Mouse (Mus musculus): ENCODE measurements around the gene Hibch. TPM values are rescaled to one million over a fixed set of nuclear protein-coding genes. Genes with fewer than 3 reads are reported as not detected.

The Hibch gene
- polyA plus RNA-seq (2014; fragmentation: Nextera tagmentation; extraction: Ambion mirVana) = 26.2 and 31.0 TPM in 2 replicates

GRCm38 (mm10) chr1:52844782-52845665 lies at the start of gene Hibch:
TSS of gene Hibch (plus strand) at chr1:52844929.
- H3K27ac ChIP-seq (replicated peaks; ENCODE audit: low read depth, low read length) = no peak within 1 kb of the TSS
- H3K4me3 ChIP-seq (ENCODE audit: low read depth, low read length) = peak within 1 kb of the TSS; percentile 37
- H3K9me3 ChIP-seq (replicated peaks; ENCODE audit: control insufficient read depth, low read length) = no peaks in the 10 kb centered on the region
- H3K4me2 ChIP-seq (ENCODE audit: low read depth, low read length) = peak within 1 kb of the TSS; percentile 59
- no peaks in the 10 kb centered on the region for H3K4me1 ChIP-seq (ENCODE audit: control insufficient read depth, insufficient read depth, low read length)
- no peaks in the 10 kb centered on the region for H3K27me3 ChIP-seq (ENCODE audit: control insufficient read depth, insufficient read depth, low read length)
- peak within 1 kb of the TSS; percentile 71 for H3K9ac ChIP-seq (replicated peaks; ENCODE audit: low read length)
- ATAC-seq (replicated peaks; ENCODE audit: insufficient number of reproducible peaks, low FRiP score, low TSS enrichment, low read depth) = peak; percentile 100
- DNase-seq (ENCODE audit: low spot score) = peak; percentile 99
- WGBS = 3% methylated on average over 45 of the region's 45 CpGs
- H3K36me3 ChIP-seq (replicated peaks; ENCODE audit: control insufficient read depth, insufficient read depth, low read depth, low read length) = no peaks in the 10 kb centered on the region

DNA sequence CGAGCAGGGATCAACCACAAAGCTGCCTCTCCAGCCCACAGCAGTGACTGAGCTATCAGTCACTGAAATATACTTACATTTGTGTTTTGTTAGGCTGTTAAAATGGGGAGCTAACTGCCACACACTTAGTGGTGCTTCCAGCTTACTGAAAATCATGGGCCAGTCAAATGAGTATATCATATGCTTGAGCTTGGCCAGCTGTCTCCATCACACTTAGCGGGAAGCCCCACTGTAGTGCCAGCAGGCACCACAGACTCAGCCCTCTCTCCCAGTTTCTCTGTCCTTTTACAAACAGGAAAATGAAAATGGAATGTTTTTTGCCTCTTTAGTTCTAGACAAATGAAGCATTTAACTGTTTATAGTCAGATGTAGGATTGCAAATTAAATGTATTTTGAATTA lies 48.8 kb upstream of the Hibch start:
- Histone ChIP-seq H3K4me1 (ENCODE audit: control insufficient read depth, insufficient read depth, low read length) (no peaks in the 10 kb centered on the region), H3K27me3 (ENCODE audit: control insufficient read depth, insufficient read depth, low read length) (no peaks in the 10 kb centered on the region), H3K4me3 (ENCODE audit: low read depth, low read length) (no peak overlapping the region), H3K9ac (replicated peaks; ENCODE audit: low read length) (no peak overlapping the region), H3K9me3 (replicated peaks; ENCODE audit: control insufficient read depth, low read length) (no peaks in the 10 kb centered on the region), H3K4me2 (ENCODE audit: low read depth, low read length) (no peak overlapping the region), H3K36me3 (replicated peaks; ENCODE audit: control insufficient read depth, insufficient read depth, low read depth, low read length) (no peaks in the 10 kb centered on the region), H3K27ac (replicated peaks; ENCODE audit: low read depth, low read length) (no peak overlapping the region)
- no peak for ATAC-seq (replicated peaks; ENCODE audit: insufficient number of reproducible peaks, low FRiP score, low TSS enrichment, low read depth)
- 82% methylated on average over 2 of the region's 2 CpGs for WGBS
- DNase-seq (ENCODE audit: low spot score) = no peak

DNA sequence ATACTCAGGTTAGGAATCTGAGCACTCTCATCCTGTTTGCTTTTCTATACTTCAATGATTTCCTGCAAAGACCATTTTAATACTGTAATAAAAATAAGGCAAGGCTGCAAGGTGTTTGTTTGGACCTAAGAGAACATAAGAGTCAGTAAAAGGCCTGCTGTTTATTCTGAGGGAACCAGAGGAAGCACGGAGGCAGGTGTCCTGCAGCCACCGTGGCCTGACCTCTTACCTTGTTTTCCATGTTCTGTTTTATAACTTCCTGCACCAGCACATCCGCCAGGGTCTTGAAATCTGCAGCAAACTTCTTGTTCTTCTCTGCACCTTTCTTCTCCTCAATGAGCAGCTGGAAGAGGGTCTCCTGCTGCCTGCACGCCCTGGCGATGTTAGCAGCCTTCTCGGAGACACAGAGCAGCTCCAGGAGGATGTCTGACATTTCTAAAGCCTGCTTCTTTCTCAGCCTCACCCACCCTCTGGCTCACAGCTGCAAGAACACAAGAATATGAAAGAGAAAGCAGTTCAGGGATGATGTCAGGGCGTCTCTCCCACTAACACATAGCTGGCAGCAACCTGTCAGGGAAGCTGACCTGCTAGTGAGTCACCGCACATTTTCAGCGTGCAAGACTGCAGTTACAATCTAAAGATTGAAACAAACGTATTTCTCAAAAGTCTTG lies 45.5 kb upstream of the Hibch start:
- no peaks in the 10 kb centered on the region for H3K27me3 ChIP-seq (ENCODE audit: control insufficient read depth, insufficient read depth, low read length)
- no peak overlapping the region for H3K4me3 ChIP-seq (ENCODE audit: low read depth, low read length)
- no peaks in the 10 kb centered on the region for H3K36me3 ChIP-seq (replicated peaks; ENCODE audit: control insufficient read depth, insufficient read depth, low read depth, low read length)
- no peak overlapping the region for H3K9ac ChIP-seq (replicated peaks; ENCODE audit: low read length)
- H3K27ac ChIP-seq (replicated peaks; ENCODE audit: low read depth, low read length) = no peak overlapping the region
- no peaks in the 10 kb centered on the region for H3K4me1 ChIP-seq (ENCODE audit: control insufficient read depth, insufficient read depth, low read length)
- no peak overlapping the region for H3K4me2 ChIP-seq (ENCODE audit: low read depth, low read length)
- DNase-seq (ENCODE audit: low spot score) (no peak), ATAC-seq (replicated peaks; ENCODE audit: insufficient number of reproducible peaks, low FRiP score, low TSS enrichment, low read depth) (no peak)
- WGBS = 86% methylated on average over 10 of the region's 10 CpGs
- no peaks in the 10 kb centered on the region for H3K9me3 ChIP-seq (replicated peaks; ENCODE audit: control insufficient read depth, low read length)

DNA sequence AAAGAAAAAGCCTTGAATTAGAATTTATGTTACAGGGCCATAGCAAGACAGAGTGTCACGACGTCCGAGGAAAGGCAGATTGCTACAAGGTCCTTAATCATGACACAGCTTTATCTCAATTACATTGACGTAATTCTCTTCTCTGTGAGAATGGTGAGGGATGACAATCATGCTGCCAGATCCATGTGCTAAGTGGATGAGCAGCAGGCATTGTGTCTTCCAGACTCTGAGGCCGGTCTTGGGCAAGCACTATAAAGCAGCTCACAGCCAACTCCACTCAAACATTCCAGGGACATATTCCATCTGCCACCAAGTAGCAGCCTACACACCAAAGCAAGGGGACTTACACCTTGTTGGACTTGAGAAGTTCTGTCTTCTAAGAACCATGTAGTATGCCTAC lies 45.0 kb upstream of the Hibch start:
- no peaks in the 10 kb centered on the region for H3K4me1 ChIP-seq (ENCODE audit: control insufficient read depth, insufficient read depth, low read length)
- H3K27me3 ChIP-seq (ENCODE audit: control insufficient read depth, insufficient read depth, low read length) = no peaks in the 10 kb centered on the region
- no peak overlapping the region for H3K9ac ChIP-seq (replicated peaks; ENCODE audit: low read length)
- H3K9me3 ChIP-seq (replicated peaks; ENCODE audit: control insufficient read depth, low read length) = no peaks in the 10 kb centered on the region
- 90% methylated on average over 5 of the region's 5 CpGs for WGBS
- ATAC-seq (replicated peaks; ENCODE audit: insufficient number of reproducible peaks, low FRiP score, low TSS enrichment, low read depth) (no peak), DNase-seq (ENCODE audit: low spot score) (no peak)
- no peak overlapping the region for H3K27ac ChIP-seq (replicated peaks; ENCODE audit: low read depth, low read length)
- no peak overlapping the region for H3K4me2 ChIP-seq (ENCODE audit: low read depth, low read length)
- no peak overlapping the region for H3K4me3 ChIP-seq (ENCODE audit: low read depth, low read length)
- H3K36me3 ChIP-seq (replicated peaks; ENCODE audit: control insufficient read depth, insufficient read depth, low read depth, low read length) = no peaks in the 10 kb centered on the region

GRCm38 (mm10) chr1:52800340-52800740 lies 44.4 kb upstream of the Hibch start:
- Histone ChIP-seq H3K4me1 (ENCODE audit: control insufficient read depth, insufficient read depth, low read length) (no peaks in the 10 kb centered on the region), H3K9me3 (replicated peaks; ENCODE audit: control insufficient read depth, low read length) (no peaks in the 10 kb centered on the region), H3K9ac (replicated peaks; ENCODE audit: low read length) (no peak overlapping the region), H3K27me3 (ENCODE audit: control insufficient read depth, insufficient read depth, low read length) (no peaks in the 10 kb centered on the region), H3K4me2 (ENCODE audit: low read depth, low read length) (no peak overlapping the region), H3K4me3 (ENCODE audit: low read depth, low read length) (no peak overlapping the region), H3K27ac (replicated peaks; ENCODE audit: low read depth, low read length) (no peak overlapping the region), H3K36me3 (replicated peaks; ENCODE audit: control insufficient read depth, insufficient read depth, low read depth, low read length) (no peaks in the 10 kb centered on the region)
- no peak for ATAC-seq (replicated peaks; ENCODE audit: insufficient number of reproducible peaks, low FRiP score, low TSS enrichment, low read depth)
- no peak for DNase-seq (ENCODE audit: low spot score)
- WGBS = 66% methylated on average over 3 of the region's 3 CpGs

- Histone ChIP-seq H3K4me3 (ENCODE audit: low read depth, low read length) (no peak overlapping the region), H3K27ac (replicated peaks; ENCODE audit: low read depth, low read length) (no peak overlapping the region), H3K4me2 (ENCODE audit: low read depth, low read length) (no peak overlapping the region), H3K4me1 (ENCODE audit: control insufficient read depth, insufficient read depth, low read length) (no peaks in the 10 kb centered on the region), H3K9ac (replicated peaks; ENCODE audit: low read length) (no peak overlapping the region), H3K9me3 (replicated peaks; ENCODE audit: control insufficient read depth, low read length) (no peaks in the 10 kb centered on the region), H3K27me3 (ENCODE audit: control insufficient read depth, insufficient read depth, low read length) (no peaks in the 10 kb centered on the region), H3K36me3 (replicated peaks; ENCODE audit: control insufficient read depth, insufficient read depth, low read depth, low read length) (no peaks in the 10 kb centered on the region)
- DNase-seq (ENCODE audit: low spot score) (no peak), ATAC-seq (replicated peaks; ENCODE audit: insufficient number of reproducible peaks, low FRiP score, low TSS enrichment, low read depth) (no peak)
- WGBS = 86% methylated on average over 5 of the region's 5 CpGs
Measured at GRCm38 (mm10) chr1:52801651-52802050, 43.1 kb upstream of the Hibch start.

DNA sequence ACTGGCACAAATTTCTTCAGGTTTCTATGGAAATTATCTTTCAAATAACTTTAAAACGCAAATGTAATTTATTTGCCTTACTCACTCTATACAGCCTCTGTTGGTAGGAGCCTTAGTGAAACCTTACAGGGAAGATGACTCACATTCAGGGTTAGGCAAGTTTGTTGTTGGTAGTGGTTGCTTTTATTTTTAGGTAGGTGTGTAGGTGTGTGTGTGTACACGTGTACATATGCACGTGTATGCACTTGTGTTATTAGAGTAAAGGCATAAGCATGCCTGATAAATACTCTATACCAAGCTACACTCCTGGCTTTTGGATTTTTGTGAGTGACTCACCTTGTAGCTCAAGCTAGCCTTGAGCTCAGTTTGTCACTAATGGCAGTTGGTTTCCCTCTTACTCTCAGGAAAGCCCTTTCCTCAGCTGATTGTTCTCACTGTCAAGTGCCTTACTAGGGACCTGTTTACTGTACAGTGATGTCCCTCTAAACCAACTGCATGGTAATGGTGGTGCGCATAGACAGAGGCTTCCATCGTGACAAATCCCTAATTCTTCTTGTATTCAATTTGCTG lies 42.2 kb upstream of the Hibch start:
- 89% methylated on average over 5 of the region's 5 CpGs for WGBS
- Histone ChIP-seq H3K9ac (replicated peaks; ENCODE audit: low read length) (no peak overlapping the region), H3K9me3 (replicated peaks; ENCODE audit: control insufficient read depth, low read length) (no peaks in the 10 kb centered on the region), H3K36me3 (replicated peaks; ENCODE audit: control insufficient read depth, insufficient read depth, low read depth, low read length) (no peaks in the 10 kb centered on the region), H3K4me3 (ENCODE audit: low read depth, low read length) (no peak overlapping the region), H3K4me1 (ENCODE audit: control insufficient read depth, insufficient read depth, low read length) (no peaks in the 10 kb centered on the region), H3K4me2 (ENCODE audit: low read depth, low read length) (no peak overlapping the region), H3K27me3 (ENCODE audit: control insufficient read depth, insufficient read depth, low read length) (no peaks in the 10 kb centered on the region), H3K27ac (replicated peaks; ENCODE audit: low read depth, low read length) (no peak overlapping the region)
- DNase-seq (ENCODE audit: low spot score) = no peak
- no peak for ATAC-seq (replicated peaks; ENCODE audit: insufficient number of reproducible peaks, low FRiP score, low TSS enrichment, low read depth)

- Histone ChIP-seq H3K9me3 (replicated peaks; ENCODE audit: control insufficient read depth, low read length) (no peaks in the 10 kb centered on the region), H3K27ac (replicated peaks; ENCODE audit: low read depth, low read length) (no peak overlapping the region), H3K4me3 (ENCODE audit: low read depth, low read length) (no peak overlapping the region), H3K27me3 (ENCODE audit: control insufficient read depth, insufficient read depth, low read length) (no peaks in the 10 kb centered on the region), H3K9ac (replicated peaks; ENCODE audit: low read length) (no peak overlapping the region), H3K4me1 (ENCODE audit: control insufficient read depth, insufficient read depth, low read length) (no peaks in the 10 kb centered on the region), H3K4me2 (ENCODE audit: low read depth, low read length) (no peak overlapping the region), H3K36me3 (replicated peaks; ENCODE audit: control insufficient read depth, insufficient read depth, low read depth, low read length) (no peaks in the 10 kb centered on the region)
- ATAC-seq (replicated peaks; ENCODE audit: insufficient number of reproducible peaks, low FRiP score, low TSS enrichment, low read depth) = no peak
- no peak for DNase-seq (ENCODE audit: low spot score)
- 53% methylated on average over 1 of the region's 1 CpGs for WGBS
Measured at GRCm38 (mm10) chr1:52805041-52805440, 39.7 kb upstream of the Hibch start.
